Mouse (Mus musculus): ENCODE data around the gene Zfr2.

Gene Zfr2

DNA sequence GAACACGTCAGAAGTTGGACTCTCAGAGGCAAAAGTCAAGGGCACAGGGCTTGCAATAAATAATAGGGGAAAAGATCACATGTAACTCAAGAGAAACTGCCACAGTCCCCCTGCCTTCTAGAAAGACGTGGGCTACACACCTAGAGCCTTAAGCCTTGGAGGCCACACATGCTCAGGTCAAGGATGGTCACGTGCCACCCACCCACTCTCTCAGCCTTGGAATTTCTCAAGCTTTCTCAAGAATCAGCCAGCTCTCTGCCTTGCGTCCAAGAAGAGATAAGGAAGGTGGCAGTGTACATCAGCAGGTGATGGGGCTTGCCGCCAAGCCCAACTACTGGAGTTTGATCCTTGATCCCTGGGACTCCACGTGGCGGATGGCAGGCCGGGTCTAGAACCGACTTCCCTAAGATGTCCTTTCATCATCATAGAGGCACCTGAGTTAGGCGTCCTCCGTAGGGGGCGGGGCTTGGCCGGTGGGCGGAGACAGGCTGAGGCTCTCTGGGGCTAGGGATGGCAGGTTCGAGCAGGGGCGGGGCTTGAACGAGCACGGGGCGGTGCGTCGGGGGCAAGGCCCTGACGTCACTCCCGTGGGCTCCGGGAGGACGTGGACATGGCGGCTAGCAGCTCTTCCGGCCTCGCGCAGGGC, at the start of gene Zfr2:
Gene Zfr2 (plus strand): TSS at position 576 of the 646 bp plus-strand sequence.
- DNase-seq, result peak; percentile 91 to 97

GRCm38 (mm10) chr10:81183805-81184204, 49.1 kb upstream of the Zfr2 start, which contains the start of gene 4930442H23Rik:
TSS of gene 4930442H23Rik (minus strand) at chr10:81183849.
- DNase-seq, result no peak

GRCm38 (mm10) chr10:81184765-81185164, 48.2 kb upstream of the Zfr2 start:
- DNase-seq, result no peak

DNA sequence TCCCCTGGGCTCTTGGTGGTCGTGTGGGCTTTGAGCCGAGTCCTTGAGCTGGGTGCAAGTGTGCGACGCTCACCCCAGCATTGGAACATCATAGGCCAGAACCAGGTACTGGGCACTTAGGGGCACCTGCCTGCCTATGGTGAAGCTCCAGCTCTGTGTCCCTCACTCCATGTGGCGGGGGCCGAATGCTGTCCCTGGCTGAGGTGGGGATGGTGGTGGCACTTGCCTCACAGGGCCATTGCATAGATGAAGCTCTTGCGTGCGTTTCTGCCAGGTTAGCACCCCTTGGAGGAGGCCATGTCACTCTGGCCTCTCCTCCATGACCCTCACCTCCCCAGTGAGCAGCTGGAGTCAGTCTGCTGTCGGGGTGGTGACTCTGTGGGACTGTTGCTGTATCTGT, 45.8 kb upstream of the Zfr2 start:
- no peak for DNase-seq

DNA sequence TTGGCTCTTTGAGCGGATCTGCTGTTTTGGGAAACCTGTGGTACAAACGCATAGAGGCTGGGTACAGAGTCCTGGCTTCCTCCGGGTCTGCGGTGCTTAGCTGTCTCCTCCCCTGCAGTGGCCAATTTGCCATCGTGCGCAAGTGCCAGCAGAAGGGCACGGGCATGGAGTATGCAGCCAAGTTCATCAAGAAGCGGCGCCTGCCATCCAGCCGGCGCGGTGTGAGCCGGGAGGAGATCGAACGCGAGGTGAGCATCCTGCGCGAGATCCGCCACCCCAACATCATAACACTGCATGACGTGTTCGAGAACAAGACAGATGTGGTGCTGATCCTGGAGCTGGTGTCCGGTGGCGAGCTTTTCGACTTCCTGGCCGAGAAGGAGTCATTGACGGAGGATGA, 43.1 kb upstream of the Zfr2 start:
- DNase-seq, result no peak

- peak in 1 of 2 experiments; percentile 64 for DNase-seq
These were observed 42.6 kb upstream of the Zfr2 start for GRCm38 (mm10) chr10:81190236-81190911.

DNA sequence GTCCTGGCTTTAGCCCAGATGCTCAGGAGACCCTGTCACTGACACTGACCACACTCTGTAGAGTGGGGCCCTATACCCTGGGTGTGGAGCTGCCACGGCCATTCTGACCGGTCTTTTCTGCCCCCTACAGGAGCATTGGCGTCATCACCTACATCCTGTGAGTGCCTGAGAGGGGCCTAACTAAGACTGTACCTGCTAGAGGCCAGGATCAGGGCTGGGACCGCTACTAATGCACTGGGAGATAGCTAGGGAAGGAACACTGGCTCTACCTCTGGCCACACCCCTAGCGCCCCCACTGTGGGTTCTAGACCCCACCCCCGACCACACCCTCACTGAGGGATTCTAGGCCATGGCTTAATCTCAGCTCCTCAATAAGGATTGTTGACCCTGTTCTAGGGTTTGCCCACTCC, 42.0 kb upstream of the Zfr2 start:
- peak in 1 of 2 experiments; percentile 35 for DNase-seq

GRCm38 (mm10) chr10:81191342-81191982, 41.5 kb upstream of the Zfr2 start:
- no peak for DNase-seq

DNA sequence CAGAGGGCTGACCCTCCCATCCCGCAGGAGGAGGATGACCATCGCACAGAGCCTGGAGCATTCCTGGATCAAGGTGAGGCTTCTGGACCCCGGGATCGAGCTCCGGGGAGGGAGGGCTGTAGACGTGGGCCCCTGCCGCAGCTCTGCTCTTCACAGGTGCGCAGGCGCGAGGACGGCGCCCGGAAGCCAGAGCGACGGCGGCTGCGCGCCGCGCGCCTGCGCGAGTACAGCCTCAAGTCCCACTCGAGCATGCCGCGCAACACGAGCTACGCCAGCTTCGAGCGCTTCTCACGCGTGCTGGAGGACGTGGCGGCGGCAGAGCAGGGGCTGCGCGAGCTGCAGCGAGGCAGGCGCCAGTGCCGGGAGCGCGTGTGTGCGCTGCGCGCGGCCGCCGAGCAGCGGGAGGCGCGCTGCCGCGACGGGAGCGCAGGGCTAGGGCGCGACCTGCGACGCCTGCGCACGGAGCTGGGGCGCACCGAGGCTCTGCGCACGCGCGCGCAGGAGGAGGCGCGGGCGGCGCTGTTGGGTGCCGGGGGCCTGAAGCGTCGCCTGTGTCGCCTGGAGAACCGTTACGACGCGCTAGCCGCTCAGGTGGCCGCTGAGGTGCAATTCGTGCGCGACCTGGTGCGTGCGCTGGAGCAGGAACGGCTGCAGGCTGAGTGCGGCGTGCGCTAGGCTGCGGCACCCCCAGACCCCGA, 40.5 kb upstream of the Zfr2 start:
- peak; percentile 78 to 91 for DNase-seq

- peak in 1 of 2 experiments; percentile 54 for DNase-seq
These were observed 39.9 kb upstream of the Zfr2 start for GRCm38 (mm10) chr10:81192968-81193501.

DNA sequence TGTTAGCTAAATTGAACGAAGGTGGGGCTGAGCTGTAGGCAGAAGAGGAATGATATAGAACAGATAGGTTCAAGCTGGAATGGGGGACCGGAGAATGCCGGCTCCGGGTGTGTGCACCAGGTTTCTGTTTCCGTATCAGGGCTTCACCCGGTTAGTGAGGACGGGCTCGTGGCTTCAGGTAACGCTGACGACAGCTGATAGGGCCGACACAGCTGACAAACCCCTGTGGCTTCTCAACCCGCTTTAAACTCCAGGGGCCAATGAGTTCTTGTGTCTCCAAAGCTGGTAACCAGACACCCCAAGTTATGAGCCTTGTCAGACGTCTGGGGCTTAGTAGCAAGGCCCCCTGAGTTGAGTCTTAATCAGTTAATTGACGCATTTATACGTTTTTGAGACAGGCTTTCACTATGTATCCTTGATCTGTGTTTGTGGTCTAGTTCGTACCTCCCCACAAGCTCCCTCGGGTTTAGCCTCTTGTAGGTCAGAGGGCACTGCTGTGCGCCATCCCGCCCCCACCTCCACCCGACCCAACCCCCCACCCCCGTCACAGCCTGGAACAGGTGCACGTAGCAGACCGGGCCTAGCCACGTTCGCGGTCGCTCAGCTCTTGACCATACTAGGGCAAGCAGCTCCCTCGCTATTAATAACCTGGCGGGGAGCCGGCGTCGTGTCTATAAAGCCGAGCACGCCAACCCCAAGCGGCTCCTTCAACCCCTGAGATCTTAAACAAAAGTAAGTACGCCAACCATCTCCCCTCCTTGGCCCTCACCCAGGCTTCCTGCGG, 38.8 kb upstream of the Zfr2 start:
- no peak for DNase-seq

- DNase-seq, result no peak
These were observed 37.7 kb upstream of the Zfr2 start for GRCm38 (mm10) chr10:81195300-81195699.

DNA sequence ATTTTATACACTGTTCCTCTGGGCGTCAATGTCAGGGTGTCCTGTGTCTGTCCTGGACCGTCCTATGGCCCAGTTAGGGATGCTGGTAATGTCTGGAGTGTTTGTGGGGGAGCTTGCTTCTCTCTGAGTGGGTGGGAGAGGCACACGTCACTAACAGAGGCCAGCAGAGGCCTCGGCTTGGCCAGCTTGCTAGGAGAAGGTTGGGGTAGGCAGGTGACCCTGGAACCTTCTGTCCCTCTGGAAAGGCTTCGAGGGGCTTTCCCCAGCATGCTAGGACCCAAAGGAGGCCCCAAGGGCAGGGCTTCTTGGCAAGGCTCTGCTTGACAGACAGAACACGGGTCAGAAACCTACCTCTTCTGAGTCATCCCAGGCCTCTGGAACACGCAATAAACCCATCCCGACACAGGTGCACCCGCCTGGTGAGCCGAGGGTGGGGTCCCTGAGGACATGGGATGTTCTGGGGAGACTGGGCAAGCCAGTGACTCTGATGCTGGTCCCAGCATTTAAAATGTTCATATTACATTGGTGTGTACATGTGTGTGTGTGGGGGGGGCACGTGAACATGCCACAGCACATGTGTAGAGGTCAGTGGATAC, 36.4 kb upstream of the Zfr2 start:
- no peak for DNase-seq

- DNase-seq, result no peak
These were observed 35.6 kb upstream of the Zfr2 start for GRCm38 (mm10) chr10:81197305-81197704.

DNA sequence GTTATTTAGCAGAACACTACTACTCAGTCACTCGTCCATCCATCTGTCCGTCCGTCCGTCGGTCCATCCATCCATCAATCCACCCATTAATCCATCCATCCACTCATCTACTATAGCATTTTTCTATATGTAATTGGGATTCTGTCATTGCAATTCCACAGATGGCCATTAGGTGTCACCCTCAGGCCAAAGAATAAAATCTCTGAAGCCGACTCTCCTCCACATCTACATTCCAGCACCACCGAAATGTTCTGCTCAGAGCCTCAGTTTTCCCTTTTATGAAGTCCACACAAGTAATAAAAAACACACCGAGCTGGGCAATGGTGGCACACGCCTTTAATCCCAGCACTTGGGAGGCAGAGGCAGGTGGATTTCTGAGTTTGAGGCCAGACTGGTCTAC, 34.7 kb upstream of the Zfr2 start:
- DNase-seq, result peak in 1 of 2 experiments; percentile 77

GRCm38 (mm10) chr10:81198990-81199389, 34.0 kb upstream of the Zfr2 start:
- DNase-seq, result no peak

GRCm38 (mm10) chr10:81200141-81200540, 32.8 kb upstream of the Zfr2 start:
- no peak for DNase-seq

- DNase-seq, result no peak
These were observed 32.2 kb upstream of the Zfr2 start for GRCm38 (mm10) chr10:81200605-81201287.

DNA sequence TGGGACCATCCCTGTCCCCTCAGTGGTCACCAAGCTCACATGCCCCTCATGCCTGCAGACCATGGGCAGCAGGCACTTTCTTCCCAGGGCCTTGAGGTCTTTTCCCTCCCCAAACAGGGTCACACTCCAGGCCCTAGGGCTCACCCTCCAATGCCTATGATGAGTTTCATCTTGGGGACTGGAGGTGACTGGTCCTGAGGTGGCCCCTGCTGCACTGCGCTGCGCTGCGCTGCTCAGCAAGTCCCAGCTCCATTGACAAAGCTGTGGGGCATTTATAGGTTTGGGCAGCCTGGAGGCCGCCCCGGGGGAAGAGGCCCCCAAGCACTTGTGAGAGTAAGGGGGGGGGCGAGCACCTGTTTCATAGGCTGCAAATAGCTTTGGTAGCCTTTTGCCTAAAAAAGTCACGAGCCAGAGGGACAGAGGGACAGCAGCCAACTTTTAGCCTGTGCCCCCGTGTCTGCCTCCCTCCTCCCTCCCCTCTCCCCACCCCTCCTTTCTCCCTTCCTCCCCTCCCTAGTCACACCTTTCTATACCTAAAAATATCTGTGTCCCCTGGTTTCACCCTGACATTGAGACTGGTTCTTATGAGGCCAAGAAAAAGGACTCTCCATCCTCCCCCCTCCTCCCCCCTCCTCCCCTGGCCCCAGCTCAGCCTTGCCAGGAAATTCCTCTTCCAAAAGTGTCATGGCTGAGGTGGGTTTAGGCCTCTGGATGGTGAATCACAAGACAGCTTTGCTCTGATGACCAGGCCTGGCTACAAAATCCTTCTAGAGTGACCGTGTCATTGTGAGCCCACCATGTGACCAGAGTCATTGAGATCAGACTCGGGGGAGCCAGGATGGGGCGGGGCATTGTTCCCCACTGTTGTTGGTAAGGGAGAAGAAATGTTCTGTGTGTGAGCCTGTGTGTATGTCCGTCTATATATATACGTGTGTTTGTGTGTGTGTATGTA, 30.9 kb upstream of the Zfr2 start, which contains the start of gene Nmrk2:
Gene Nmrk2 (minus strand): TSS at position 245 of the 952 bp plus-strand sequence.
- no peak for DNase-seq
